Comparison of ENCODE assay signal across 8 mouse cellular contexts in the genomic region with DNA sequence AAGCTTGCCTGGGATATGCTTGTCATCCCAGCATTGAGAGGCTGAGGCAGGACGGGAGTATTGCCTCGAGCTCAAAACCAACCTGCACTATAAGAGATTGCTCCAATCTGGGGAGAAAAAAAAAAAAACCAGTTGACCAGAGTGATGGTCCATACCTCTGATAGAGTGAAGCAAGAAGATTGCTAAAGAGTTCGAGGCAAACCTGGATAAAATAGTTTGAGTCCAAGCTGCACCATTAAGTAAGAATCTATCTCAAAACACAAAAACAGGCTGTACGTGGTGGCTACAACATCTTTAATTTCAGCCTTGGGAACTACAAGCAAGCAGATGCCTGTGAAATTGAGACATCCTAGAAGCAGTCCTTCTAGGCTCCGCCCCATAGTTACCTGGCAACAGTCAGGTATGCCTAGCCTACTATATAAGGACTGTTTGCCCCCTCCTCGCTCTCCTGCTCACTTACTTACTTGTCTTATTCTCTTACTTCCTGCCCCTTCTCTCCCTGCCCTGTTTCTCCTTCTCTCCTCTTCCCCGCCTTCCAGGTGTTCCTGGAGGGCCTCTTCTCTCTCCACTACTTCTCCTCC. TPM values are rescaled to one million over a fixed set of nuclear protein-coding genes. Genes with fewer than 3 reads are reported as not detected.
DNase-seq lines count a peak whose midpoint lies in the region; ATAC-seq and TF ChIP-seq lines count a peak whose summit lies in the region.

No protein-coding gene starts in this region.

- peaks cover 13% of the 10 kb centered on the region for H3K36me3 ChIP-seq in hindbrain, postnatal 0 days (ENCODE audit: insufficient read depth, low read length)
- H3K36me3 ChIP-seq in megakaryocyte, embryonic 14.5 days (replicated peaks; ENCODE audit: low read length): peaks cover 39% of the 10 kb centered on the region

- H3K9me3 ChIP-seq in hindbrain, postnatal 0 days (ENCODE audit: low read length): no peaks in the 10 kb centered on the region
- no peaks in the 10 kb centered on the region; the same call in 1 of the 2 replicates for H3K9me3 ChIP-seq in megakaryocyte, embryonic 14.5 days

- peak; percentile 15 for ATAC-seq in activated CD4-positive, CD25-positive, alpha-beta regulatory T cell, adult 4 months
- ATAC-seq in hindbrain, postnatal 0 days: no peak

- 37% methylated on average over 7 of the region's 7 CpGs for WGBS in hindbrain, postnatal 0 days

- H3K27ac ChIP-seq in gastrocnemius, adult 2 months: peak overlapping the region; percentile 93
- H3K27ac ChIP-seq in hindbrain, postnatal 0 days: no peak overlapping the region

- H3K4me2 ChIP-seq in hindbrain, postnatal 0 days (ENCODE audit: low read depth, low read length): peak overlapping the region; percentile 93

- intact Hi-C loops in gastrocnemius, adult 2 months (cut with DNase I): loop anchor here (5.0 kb wide), 1 partner anchor 235 kb away; no protein-coding TSS in a partner anchor

- H3K9ac ChIP-seq in hindbrain, postnatal 0 days (replicated peaks; ENCODE audit: low read length): peak overlapping the region; percentile 81; the same call in 1 of the 2 replicates

- TF ChIP-seq CTCF in gastrocnemius, adult 2 months (IDR thresholded peaks at IDR 0.05): no peak
- no peak for TF ChIP-seq CTCF in hindbrain, postnatal 0 days (IDR thresholded peaks at IDR 0.05; ENCODE audit: low read depth)

- H3K27me3 ChIP-seq in hindbrain, postnatal 0 days (ENCODE audit: insufficient read depth, low read length): no peaks in the 10 kb centered on the region
- no peaks in the 10 kb centered on the region for H3K27me3 ChIP-seq in megakaryocyte, embryonic 14.5 days (replicated peaks)

- peak overlapping the region; percentile 90 for H3K4me3 ChIP-seq in gastrocnemius, adult 2 months
- H3K4me3 ChIP-seq in hindbrain, postnatal 0 days (ENCODE audit: low read length): peak overlapping the region; percentile 69
- H3K4me3 ChIP-seq in megakaryocyte, embryonic 14.5 days (replicated peaks): peak overlapping the region; percentile 96

- peaks cover 8% of the 10 kb centered on the region for H3K4me1 ChIP-seq in hindbrain, postnatal 0 days (ENCODE audit: insufficient read depth, low read length)
- H3K4me1 ChIP-seq in megakaryocyte, embryonic 14.5 days: peaks cover 71% of the 10 kb centered on the region

- DNase-seq in gastrocnemius, adult 2 months: no peak
- DNase-seq in gastrocnemius, postnatal 25 days: no peak
- DNase-seq in hindbrain, postnatal 0 days (ENCODE audit: low spot score): no peak
- no peak for DNase-seq in frontal cortex, postnatal 25 days (ENCODE audit: low spot score in 2 of 2)
- DNase-seq in kidney, adult 18-20 months: no peak
- DNase-seq in thymus, postnatal 36 days: no peak

RNA-seq across cellular contexts. Expression of a gene that starts 0.5 kb away (rescaled TPM):
- 10 to 100 TPM; 17.6 to 18.4 TPM for total RNA-seq in gastrocnemius, adult 2 months (2021)
- total RNA-seq in gastrocnemius, postnatal 25 days (2021): 10 to 100 TPM; 15.6 to 16.9 TPM
- 100 to 1,000 TPM in 1 of 2 experiments, 10 to 100 TPM in 1; 94.5 to 202 TPM for polyA plus RNA-seq in activated CD4-positive, CD25-positive, alpha-beta regulatory T cell, adult 4 months (2017; shearing (Covaris generic))
- 117 and 131 TPM in 2 replicates for total RNA-seq in hindbrain, postnatal 0 days (2014; rRNA removed)
- polyA plus RNA-seq in hindbrain, postnatal 0 days (2015; fragmentation: Nextera tagmentation; extraction: Ambion mirVana): 253 and 264 TPM in 2 replicates
- polyA plus RNA-seq in megakaryocyte, embryonic 14.5 days (2012; ENCODE audit: insufficient read depth, low replicate concordance): 502 and 597 TPM in 2 replicates

RNA-seq across cellular contexts. Expression of a gene that starts 7.5 kb away (rescaled TPM):
- total RNA-seq in gastrocnemius, adult 2 months (2021): 100 to 1,000 TPM; 122 to 149 TPM
- 100 to 1,000 TPM; 125 to 149 TPM for total RNA-seq in gastrocnemius, postnatal 25 days (2021)
- polyA plus RNA-seq in activated CD4-positive, CD25-positive, alpha-beta regulatory T cell, adult 4 months (2017; shearing (Covaris generic)): 1,000 to 10,000 TPM; 1,527 to 1,850 TPM
- 2,068 and 2,255 TPM in 2 replicates for total RNA-seq in hindbrain, postnatal 0 days (2014; rRNA removed)
- 4,654 and 4,668 TPM in 2 replicates for polyA plus RNA-seq in hindbrain, postnatal 0 days (2015; fragmentation: Nextera tagmentation; extraction: Ambion mirVana)
- polyA plus RNA-seq in megakaryocyte, embryonic 14.5 days (2012; ENCODE audit: insufficient read depth, low replicate concordance): 24,502 and 30,989 TPM in 2 replicates

RNA-seq across cellular contexts. Expression of a gene that starts 14.5 kb away (rescaled TPM):
- total RNA-seq in gastrocnemius, adult 2 months (2021): under 1 TPM in 1 of 2 experiments, not detected in 1; 0.39 TPM
- not detected for total RNA-seq in gastrocnemius, postnatal 25 days (2021)
- under 1 TPM in 1 of 2 experiments, not detected in 1; 0.44 TPM for polyA plus RNA-seq in activated CD4-positive, CD25-positive, alpha-beta regulatory T cell, adult 4 months (2017; shearing (Covaris generic))
- total RNA-seq in hindbrain, postnatal 0 days (2014; rRNA removed): 0.21 TPM in 1 of 2 replicates, not detected in the other
- polyA plus RNA-seq in hindbrain, postnatal 0 days (2015; fragmentation: Nextera tagmentation; extraction: Ambion mirVana): 0.21 and 0.57 TPM in 2 replicates
- not detected in 2 replicates for polyA plus RNA-seq in megakaryocyte, embryonic 14.5 days (2012; ENCODE audit: insufficient read depth, low replicate concordance)

RNA-seq across cellular contexts. Expression of a gene that starts 19.4 kb away (rescaled TPM):
- 1 to 10 TPM; 5.5 to 8.4 TPM for total RNA-seq in gastrocnemius, adult 2 months (2021)
- 1 to 10 TPM; 4.3 to 10.0 TPM for total RNA-seq in gastrocnemius, postnatal 25 days (2021)
- not detected for polyA plus RNA-seq in activated CD4-positive, CD25-positive, alpha-beta regulatory T cell, adult 4 months (2017; shearing (Covaris generic))
- not detected in 2 replicates for total RNA-seq in hindbrain, postnatal 0 days (2014; rRNA removed)
- polyA plus RNA-seq in hindbrain, postnatal 0 days (2015; fragmentation: Nextera tagmentation; extraction: Ambion mirVana): not detected in 2 replicates
- not detected in 2 replicates for polyA plus RNA-seq in megakaryocyte, embryonic 14.5 days (2012; ENCODE audit: insufficient read depth, low replicate concordance)

RNA-seq across cellular contexts. Expression of a gene that starts 21.4 kb away (rescaled TPM):
- 10 to 100 TPM; 13.1 to 22.9 TPM for total RNA-seq in gastrocnemius, adult 2 months (2021)
- total RNA-seq in gastrocnemius, postnatal 25 days (2021): 10 to 100 TPM; 12.3 to 12.6 TPM
- polyA plus RNA-seq in activated CD4-positive, CD25-positive, alpha-beta regulatory T cell, adult 4 months (2017; shearing (Covaris generic)): 1 to 10 TPM in 1 of 2 experiments, under 1 TPM in 1; 0.61 to 1.3 TPM
- 4.3 and 4.7 TPM in 2 replicates for total RNA-seq in hindbrain, postnatal 0 days (2014; rRNA removed)
- polyA plus RNA-seq in hindbrain, postnatal 0 days (2015; fragmentation: Nextera tagmentation; extraction: Ambion mirVana): 5.9 and 6.2 TPM in 2 replicates
- polyA plus RNA-seq in megakaryocyte, embryonic 14.5 days (2012; ENCODE audit: insufficient read depth, low replicate concordance): 0.23 and 0.70 TPM in 2 replicates

Comparison
In these comparisons a context has a peak if more than half of its experiments do, and no peak if none do; other contexts are left out.
1. RNA of a gene that starts 7.5 kb away (total RNA-seq): 2,068 to 2,255 TPM in hindbrain, postnatal 0 days; 122 to 149 TPM in gastrocnemius, adult 2 months and 125 to 149 TPM in gastrocnemius, postnatal 25 days; every median in the first group is over 10 times any median in the second.
2. Peak in every context shown above with its lines, with median percentiles within 50 percentile points of each other: H3K4me3 ChIP-seq.